Mouse (Mus musculus) heart, postnatal 0 days (tissue): Measurements from ENCODE around the gene Krt82.

Source experiments
- CTCF ChIP-seq: IDR thresholded peaks from 2 replicates; pipeline ENCODE4 v1.5.1; 2016; ENCODE audit warnings: antibody characterized with exemption, control low read depth, low read depth
- EP300 ChIP-seq: IDR thresholded peaks from 2 replicates; pipeline ENCODE4 v1.6.1; 2016; ENCODE audit warnings: antibody characterized with exemption, low read depth

DNA sequence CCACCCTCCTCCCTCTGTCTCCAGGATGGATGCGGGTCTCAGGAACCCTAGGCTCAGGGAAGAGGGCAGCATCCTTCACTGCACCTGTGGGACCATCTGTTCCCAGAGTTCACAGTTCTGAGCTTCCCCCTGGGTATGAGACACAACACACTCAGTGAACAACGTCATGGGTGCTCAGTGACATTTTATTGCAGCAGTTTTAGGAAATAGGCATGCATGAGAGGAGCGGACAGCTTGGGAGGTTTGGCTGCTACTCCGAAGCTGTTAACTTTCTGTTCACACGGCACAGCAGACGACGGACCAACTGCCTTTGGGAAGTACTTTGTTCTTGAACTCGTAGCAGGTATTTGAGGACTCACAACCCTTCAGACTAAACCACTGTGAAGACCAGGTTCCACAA is 1.7 kb upstream of the Krt82 start:
- TF ChIP-seq CTCF (no peak), EP300 (no peak)
